Mouse (Mus musculus) lung, postnatal 0 days (tissue): Measurements from ENCODE around the gene Aipl1.

ENCODE experiments used
- CTCF ChIP-seq: IDR thresholded peaks from 2 replicates; pipeline ENCODE4 v1.5.1; 2016; ENCODE audit warnings: antibody characterized with exemption, mild to moderate bottlenecking
- EP300 ChIP-seq: IDR thresholded peaks from 2 replicates; pipeline ENCODE4 v1.6.1; 2016; ENCODE audit warnings: antibody characterized with exemption, mild to moderate bottlenecking, control low read depth

DNA sequence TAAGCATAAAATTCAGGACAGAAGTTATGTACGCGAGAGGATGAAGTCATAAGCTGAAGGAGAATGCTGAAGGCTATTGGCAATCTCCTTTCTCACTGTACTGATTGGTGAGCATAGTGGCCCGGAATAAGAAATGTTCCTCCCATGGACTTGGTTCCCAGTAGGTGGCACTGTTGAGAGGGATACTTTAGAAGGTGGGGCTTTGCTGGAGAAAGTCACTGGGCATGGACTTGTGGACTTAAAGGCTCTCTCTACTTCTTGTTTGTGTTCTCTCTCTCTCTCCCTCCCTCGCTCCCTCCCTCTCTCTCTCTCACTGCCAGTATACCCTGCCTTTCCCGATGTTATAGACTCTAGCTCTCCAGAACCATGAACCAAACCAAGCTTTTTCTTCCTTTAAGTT lies 45.8 kb downstream of the Aipl1 start:
- peak; percentile 86 for TF ChIP-seq CTCF
- TF ChIP-seq EP300: no peak
